Mouse (Mus musculus): Measurements from ENCODE around the gene Rbfox1.

- TF ChIP-seq GATA1 (IDR thresholded peaks at IDR 0.05; ENCODE audit: borderline replicate concordance, low read length) (no peak), FLI1 (IDR thresholded peaks at IDR 0.05; ENCODE audit: low read length) (no peak)
These were observed 1247.3 kb downstream of the Rbfox1 start for GRCm38 (mm10) chr16:7132434-7132833.

Data from megakaryocyte, embryonic 14.5 days (primary cell).